8 mouse cellular contexts compared by ENCODE assay signal in genomic region chr5:147992581-147993378, GRCm38 (mm10). TPM values are rescaled to one million over a fixed set of nuclear protein-coding genes. Genes with fewer than 3 reads are reported as not detected.
DNase-seq lines count a peak whose midpoint lies in the region; ATAC-seq and TF ChIP-seq lines count a peak whose summit lies in the region.

No protein-coding gene starts in this region.

- ATAC-seq in midbrain, embryonic 15.5 days (replicated peaks) = no peak
- peak; percentile 99 for ATAC-seq in granulocyte monocyte progenitor cell, adult 5-6 weeks (replicated peaks; ENCODE audit: poor library complexity, severe bottlenecking)
- peak; percentile 96 for ATAC-seq in intestine, postnatal 0 days
- peak; percentile 64 for ATAC-seq in liver, embryonic 16.5 days (ENCODE audit: low read depth)

- peak; percentile 65 for TF ChIP-seq CTCF in intestine, postnatal 0 days (IDR thresholded peaks at IDR 0.05; ENCODE audit: low read depth)

- 29% methylated on average over 20 of the region's 20 CpGs for WGBS in midbrain, embryonic 10.5 days
- 25% methylated on average over 20 of the region's 20 CpGs for WGBS in midbrain, embryonic 15.5 days
- 5% methylated on average over 20 of the region's 20 CpGs for WGBS in intestine, postnatal 0 days
- 22% methylated on average over 20 of the region's 20 CpGs for WGBS in liver, embryonic 16.5 days (ENCODE audit: insufficient replicate concordance)

- no peaks in the 10 kb centered on the region for H3K27me3 ChIP-seq in midbrain, embryonic 10.5 days (ENCODE audit: low read depth, poor library complexity, severe bottlenecking)
- H3K27me3 ChIP-seq in midbrain, embryonic 15.5 days (replicated peaks) = no peaks in the 10 kb centered on the region
- H3K27me3 ChIP-seq in intestine, postnatal 0 days (replicated peaks; ENCODE audit: control insufficient read depth, insufficient read depth, low read length) = no peaks in the 10 kb centered on the region
- H3K27me3 ChIP-seq in liver, embryonic 16.5 days (ENCODE audit: control insufficient read depth, insufficient read depth, low read depth, low read length) = no peaks in the 10 kb centered on the region

- peaks cover 6% of the 10 kb centered on the region for H3K4me1 ChIP-seq in midbrain, embryonic 10.5 days
- no peaks in the 10 kb centered on the region for H3K4me1 ChIP-seq in midbrain, embryonic 15.5 days
- H3K4me1 ChIP-seq in intestine, postnatal 0 days (replicated peaks; ENCODE audit: control insufficient read depth, insufficient read depth, low read length) = no peaks in the 10 kb centered on the region
- H3K4me1 ChIP-seq in liver, embryonic 16.5 days (ENCODE audit: control insufficient read depth, low read depth, low read length) = no peaks in the 10 kb centered on the region

- no peak overlapping the region for H3K4me2 ChIP-seq in midbrain, embryonic 15.5 days
- H3K4me2 ChIP-seq in intestine, postnatal 0 days (replicated peaks; ENCODE audit: low read depth) = peak overlapping the region; percentile 44
- peak overlapping the region; percentile 38 for H3K4me2 ChIP-seq in liver, embryonic 16.5 days (ENCODE audit: low read depth, low read length)

- no peak overlapping the region for H3K4me3 ChIP-seq in midbrain, embryonic 10.5 days
- no peak overlapping the region for H3K4me3 ChIP-seq in midbrain, embryonic 15.5 days
- H3K4me3 ChIP-seq in intestine, postnatal 0 days (ENCODE audit: low read depth, low read length) = peak overlapping the region; percentile 27
- peak overlapping the region; percentile 6; the same call in 1 of the 2 replicates for H3K4me3 ChIP-seq in liver, embryonic 16.5 days (ENCODE audit: low read depth, low read length)

- H3K9me3 ChIP-seq in midbrain, embryonic 10.5 days (replicated peaks) = no peaks in the 10 kb centered on the region
- no peaks in the 10 kb centered on the region for H3K9me3 ChIP-seq in midbrain, embryonic 15.5 days
- H3K9me3 ChIP-seq in intestine, postnatal 0 days (ENCODE audit: control insufficient read depth) = no peaks in the 10 kb centered on the region
- no peaks in the 10 kb centered on the region for H3K9me3 ChIP-seq in liver, embryonic 16.5 days (replicated peaks; ENCODE audit: control insufficient read depth, low read length)

- no peak overlapping the region for H3K27ac ChIP-seq in midbrain, embryonic 10.5 days (replicated peaks)
- no peak overlapping the region for H3K27ac ChIP-seq in midbrain, embryonic 15.5 days
- peak overlapping the region; percentile 84 for H3K27ac ChIP-seq in intestine, postnatal 0 days (ENCODE audit: low read depth, low read length)
- no peak overlapping the region for H3K27ac ChIP-seq in liver, embryonic 16.5 days (ENCODE audit: low read length)

- DNase-seq in midbrain, embryonic 10.5 days (ENCODE audit: low spot score) = peak; percentile 83
- DNase-seq in c-Kit-positive CD71-positive TER-119-negative erythroid progenitor cells, embryonic 14.5 days (ENCODE audit: low read depth) = peak; percentile 30
- peak; percentile 83 for DNase-seq in retina, embryonic 14.5 days (ENCODE audit: low spot score)
- no peak for DNase-seq in cerebellum, adult 11-12 months

- H3K9ac ChIP-seq in midbrain, embryonic 15.5 days = no peak overlapping the region
- H3K9ac ChIP-seq in intestine, postnatal 0 days (ENCODE audit: low read depth, low read length) = no peak overlapping the region
- H3K9ac ChIP-seq in liver, embryonic 16.5 days (ENCODE audit: low read depth, low read length) = no peak overlapping the region

- no peaks in the 10 kb centered on the region for H3K36me3 ChIP-seq in midbrain, embryonic 10.5 days
- no peaks in the 10 kb centered on the region for H3K36me3 ChIP-seq in midbrain, embryonic 15.5 days (replicated peaks)
- H3K36me3 ChIP-seq in intestine, postnatal 0 days (ENCODE audit: control insufficient read depth, insufficient read depth) = no peaks in the 10 kb centered on the region
- no peaks in the 10 kb centered on the region for H3K36me3 ChIP-seq in liver, embryonic 16.5 days (ENCODE audit: control insufficient read depth, insufficient read depth)

RNA-seq across cellular contexts. Expression of gene Mtus2, which starts 35.7 kb away (rescaled TPM):
- 5.1 and 9.6 TPM in 2 replicates for polyA plus RNA-seq in midbrain, embryonic 10.5 days (2016; fragmentation: Nextera tagmentation; extraction: Ambion mirVana)
- polyA plus RNA-seq in midbrain, embryonic 15.5 days (2015; fragmentation: Nextera tagmentation; extraction: Ambion mirVana) = 45.6 and 46.4 TPM in 2 replicates
- 1.2 and 2.2 TPM in 2 replicates for total RNA-seq in granulocyte monocyte progenitor cell, adult 5-6 weeks (2014; fragmentation: Nextera tagmentation)
- total RNA-seq in granulocyte monocyte progenitor cell, adult 5-6 weeks (2017) = 0.82 and 1.1 TPM in 2 replicates
- polyA plus RNA-seq in intestine, postnatal 0 days (2015; fragmentation: Nextera tagmentation; extraction: Ambion mirVana) = 14.0 and 15.8 TPM in 2 replicates
- polyA plus RNA-seq in liver, embryonic 16.5 days (2015; fragmentation: Nextera tagmentation; extraction: Ambion mirVana) = 0.69 and 0.72 TPM in 2 replicates

Comparison
In these comparisons a context has a peak if more than half of its experiments do, and no peak if none do; other contexts are left out.
1. H3K4me3 ChIP-seq: peak in intestine, postnatal 0 days (single experiment) and liver, embryonic 16.5 days (single experiment); none in midbrain, embryonic 10.5 days (single experiment) and midbrain, embryonic 15.5 days (single experiment).